In the genomic region with DNA sequence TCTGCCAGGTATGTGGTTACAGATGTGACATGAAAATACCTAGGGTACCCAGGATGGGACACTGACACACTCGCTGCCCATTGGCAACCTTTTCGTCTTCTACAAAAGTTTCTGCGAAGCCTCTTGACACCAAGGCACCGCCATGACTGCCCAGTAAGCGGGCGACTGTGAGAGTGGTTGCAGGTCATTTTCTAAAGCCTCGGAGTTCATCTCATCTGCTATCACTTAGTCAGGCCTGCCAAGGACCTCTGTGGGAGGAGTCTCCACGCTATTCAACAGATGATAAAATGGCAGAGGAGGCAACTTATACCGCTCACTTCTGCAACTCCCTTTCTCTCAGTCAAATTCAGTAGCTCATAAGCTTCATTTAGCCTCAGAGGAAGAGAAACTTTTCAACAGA, we compare ENCODE assay signal across 14 mouse cellular contexts.
A peak's percentile ranks its signal among the peaks of the same experiment; 100 is the strongest.
DNase-seq lines count a peak whose midpoint lies in the region; ATAC-seq and TF ChIP-seq lines count a peak whose summit lies in the region.
"Had no signal": no experiment of that assay in that cellular context is flagged by ENCODE, and none has a peak within 500 bp of the region (broad histone marks: within the 10 kb centered on the region; RNA-seq: fewer than 3 reads in every experiment).

No protein-coding gene starts in this region.

- no peak overlapping the region for H3K27ac ChIP-seq in forebrain, embryonic 11.5 days (ENCODE audit: low read depth, low read length)
- no peak overlapping the region for H3K27ac ChIP-seq in forebrain, embryonic 12.5 days
- H3K27ac ChIP-seq in lung, embryonic 15.5 days: 0 out of 2 replicates have a peak overlapping the region, but pooled peaks have one; percentile 57
- no peak overlapping the region for H3K27ac ChIP-seq in lung, postnatal 0 days (ENCODE audit: low read length)
- H3K27ac ChIP-seq in embryonic facial prominence, embryonic 13.5 days: peak overlapping the region; percentile 96

- no peak overlapping the region; the same call in 1 of the 2 replicates for H3K4me2 ChIP-seq in forebrain, embryonic 11.5 days (ENCODE audit: low read depth, low read length, severe bottlenecking)
- no peak overlapping the region for H3K4me2 ChIP-seq in forebrain, embryonic 12.5 days
- no peak overlapping the region for H3K4me2 ChIP-seq in lung, embryonic 15.5 days
- H3K4me2 ChIP-seq in lung, postnatal 0 days (replicated peaks; ENCODE audit: low read depth, low read length): no peak overlapping the region
- H3K4me2 ChIP-seq in embryonic facial prominence, embryonic 13.5 days: peak overlapping the region; percentile 7; the same call in 1 of the 2 replicates

- TF ChIP-seq EP300 in lung, postnatal 0 days (IDR thresholded peaks at IDR 0.05): no peak

- 0 out of 2 replicates have a peak, but pooled peaks have one; percentile 10 for ATAC-seq in forebrain, embryonic 11.5 days (replicated peaks; ENCODE audit: low FRiP score)
- no peak for ATAC-seq in forebrain, embryonic 12.5 days (ENCODE audit: low FRiP score)
- ATAC-seq in lung, embryonic 15.5 days (ENCODE audit: borderline replicate concordance, extremely low read depth, low FRiP score, low TSS enrichment): no peak
- no peak for ATAC-seq in lung, postnatal 0 days
- ATAC-seq in embryonic facial prominence, embryonic 13.5 days (ENCODE audit: insufficient number of reproducible peaks, insufficient read depth, low FRiP score, low TSS enrichment, low read depth): no peak

- H3K4me3 ChIP-seq in forebrain, embryonic 11.5 days (ENCODE audit: low read depth, low read length): no peak overlapping the region
- no peak overlapping the region for H3K4me3 ChIP-seq in forebrain, embryonic 12.5 days (replicated peaks)
- no peak overlapping the region for H3K4me3 ChIP-seq in lung, embryonic 15.5 days
- no peak overlapping the region for H3K4me3 ChIP-seq in lung, postnatal 0 days (ENCODE audit: low read depth, low read length)
- no peak overlapping the region for H3K4me3 ChIP-seq in embryonic facial prominence, embryonic 13.5 days
- H3K4me3 ChIP-seq: erythroblast, embryonic 14.5 days had no signal

- 83% methylated on average over 9 of the region's 9 CpGs for WGBS in forebrain, embryonic 11.5 days
- WGBS in forebrain, embryonic 12.5 days: 75% methylated on average over 9 of the region's 9 CpGs
- 71% methylated on average over 9 of the region's 9 CpGs for WGBS in lung, embryonic 15.5 days
- 84% methylated on average over 9 of the region's 9 CpGs for WGBS in lung, postnatal 0 days
- WGBS in embryonic facial prominence, embryonic 13.5 days: 66% methylated on average over 9 of the region's 9 CpGs

- H3K9me3 ChIP-seq in forebrain, embryonic 11.5 days (ENCODE audit: control insufficient read depth, low read length): no peaks in the 10 kb centered on the region
- no peaks in the 10 kb centered on the region for H3K9me3 ChIP-seq in forebrain, embryonic 12.5 days
- no peaks in the 10 kb centered on the region for H3K9me3 ChIP-seq in lung, embryonic 15.5 days
- H3K9me3 ChIP-seq in lung, postnatal 0 days (ENCODE audit: low read length): no peaks in the 10 kb centered on the region
- H3K9me3 ChIP-seq in embryonic facial prominence, embryonic 13.5 days: no peaks in the 10 kb centered on the region
- H3K9me3 ChIP-seq: G1E had no signal

- H3K4me1 ChIP-seq in forebrain, embryonic 11.5 days (replicated peaks; ENCODE audit: control insufficient read depth, insufficient read depth, low read length): 0 out of 2 replicates have a peak, but pooled peaks cover 1% of the 10 kb centered on the region
- peaks cover 17% of the 10 kb centered on the region for H3K4me1 ChIP-seq in forebrain, embryonic 12.5 days
- H3K4me1 ChIP-seq in lung, embryonic 15.5 days: peaks cover 24% of the 10 kb centered on the region
- no peaks in the 10 kb centered on the region for H3K4me1 ChIP-seq in lung, postnatal 0 days (ENCODE audit: insufficient read depth, low read depth, low read length)
- peaks cover 60% of the 10 kb centered on the region for H3K4me1 ChIP-seq in embryonic facial prominence, embryonic 13.5 days

- no peak overlapping the region for H3K9ac ChIP-seq in forebrain, embryonic 11.5 days (ENCODE audit: low read length)
- H3K9ac ChIP-seq in forebrain, embryonic 12.5 days: no peak overlapping the region
- no peak overlapping the region for H3K9ac ChIP-seq in lung, embryonic 15.5 days
- H3K9ac ChIP-seq in lung, postnatal 0 days (replicated peaks; ENCODE audit: low read depth): no peak overlapping the region
- H3K9ac ChIP-seq in embryonic facial prominence, embryonic 13.5 days: no peak overlapping the region

- H3K36me3 ChIP-seq in forebrain, embryonic 11.5 days (ENCODE audit: control insufficient read depth, insufficient read depth, low read length): no peaks in the 10 kb centered on the region
- H3K36me3 ChIP-seq in forebrain, embryonic 12.5 days (replicated peaks): no peaks in the 10 kb centered on the region
- no peaks in the 10 kb centered on the region for H3K36me3 ChIP-seq in lung, embryonic 15.5 days
- no peaks in the 10 kb centered on the region for H3K36me3 ChIP-seq in lung, postnatal 0 days (ENCODE audit: insufficient read depth, low read length)
- no peaks in the 10 kb centered on the region for H3K36me3 ChIP-seq in embryonic facial prominence, embryonic 13.5 days
- H3K36me3 ChIP-seq: G1E had no signal

- no peak for DNase-seq in forebrain, embryonic 11.5 days (ENCODE audit: low spot score)
- no peak for DNase-seq in lung, postnatal 0 days (ENCODE audit: low spot score)
- peak; percentile 52 for DNase-seq in mesoderm, embryonic 11.5 days (ENCODE audit: low read depth, low spot score)
- DNase-seq in T-cell, adult 2 months (ENCODE audit: low spot score): no peak
- no peak for DNase-seq in right cerebral cortex, adult 2 months (ENCODE audit: low spot score in 2 of 2)
- DNase-seq: adrenal gland, adult 2 months; liver; lung, postnatal 4 days; right cerebral cortex, postnatal 4 days had no signal

- TF ChIP-seq CTCF in lung, postnatal 0 days (IDR thresholded peaks at IDR 0.05): no peak

- no peaks in the 10 kb centered on the region for H3K27me3 ChIP-seq in forebrain, embryonic 11.5 days (ENCODE audit: control insufficient read depth, insufficient read depth, low read length)
- H3K27me3 ChIP-seq in forebrain, embryonic 12.5 days: 0 out of 2 replicates have a peak, but pooled peaks cover 4% of the 10 kb centered on the region
- H3K27me3 ChIP-seq in lung, embryonic 15.5 days: no peaks in the 10 kb centered on the region
- no peaks in the 10 kb centered on the region for H3K27me3 ChIP-seq in lung, postnatal 0 days (replicated peaks; ENCODE audit: insufficient read depth, low read length)
- H3K27me3 ChIP-seq in embryonic facial prominence, embryonic 13.5 days: no peaks in the 10 kb centered on the region

Comparison
In these comparisons a context has a peak if more than half of its experiments do, and no peak if none do; other contexts are left out.
1. H3K27ac ChIP-seq: peak in lung, embryonic 15.5 days (single experiment) and embryonic facial prominence, embryonic 13.5 days (single experiment); none in forebrain, embryonic 11.5 days (single experiment), forebrain, embryonic 12.5 days (single experiment) and lung, postnatal 0 days (single experiment).